Mouse (Mus musculus): Measurements from ENCODE around the gene Lima1. TPM values are rescaled to one million over a fixed set of nuclear protein-coding genes. Genes with fewer than 3 reads are reported as not detected.
"Not testable (repeated sequence)": the region's sequence is repeated elsewhere in the genome, so short reads cannot be mapped to it uniquely, and the experiment has no call there.

Lima1 gene
- polyA plus RNA-seq, 1 experiment from 2014 or later = 28.6 TPM

GRCm38 (mm10) chr15:99891355-99891754 lies 16.1 kb upstream of the Lima1 start:
- no peak overlapping the region for H3K4me3 ChIP-seq (ENCODE audit: low read depth, low read length)
- ATAC-seq (no peak), DNase-seq (ENCODE audit: low spot score) (no peak)
- no peak overlapping the region for H3K27ac ChIP-seq (ENCODE audit: low read length)
- no peaks in the 10 kb centered on the region for H3K4me1 ChIP-seq (ENCODE audit: insufficient read depth, low read depth, low read length)
- TF ChIP-seq EP300 (IDR thresholded peaks at IDR 0.05) (no peak), CTCF (IDR thresholded peaks at IDR 0.05) (no peak)
- no peaks in the 10 kb centered on the region for H3K27me3 ChIP-seq (replicated peaks; ENCODE audit: insufficient read depth, low read length)
- H3K36me3 ChIP-seq (ENCODE audit: insufficient read depth, low read length) = no peaks in the 10 kb centered on the region
- 76% methylated on average over 2 of the region's 3 CpGs for WGBS
- no peak overlapping the region for H3K9ac ChIP-seq (replicated peaks; ENCODE audit: low read depth)
- peak overlapping the region; percentile 46; the same call in 1 of the 2 replicates for H3K4me2 ChIP-seq (replicated peaks; ENCODE audit: low read depth, low read length)
- no peaks in the 10 kb centered on the region for H3K9me3 ChIP-seq (ENCODE audit: low read length)

- Histone ChIP-seq H3K36me3 (ENCODE audit: insufficient read depth, low read length) (no peaks in the 10 kb centered on the region), H3K9me3 (ENCODE audit: low read length) (no peaks in the 10 kb centered on the region), H3K4me3 (ENCODE audit: low read depth, low read length) (peak overlapping the region; percentile 4; the same call in 1 of the 2 replicates), H3K27me3 (replicated peaks; ENCODE audit: insufficient read depth, low read length) (no peaks in the 10 kb centered on the region), H3K4me2 (replicated peaks; ENCODE audit: low read depth, low read length) (peak overlapping the region; percentile 46), H3K27ac (ENCODE audit: low read length) (peak overlapping the region; percentile 68), H3K4me1 (ENCODE audit: insufficient read depth, low read depth, low read length) (no peaks in the 10 kb centered on the region), H3K9ac (replicated peaks; ENCODE audit: low read depth) (no peak overlapping the region)
- ATAC-seq = peak; percentile 96
- WGBS = 29% methylated on average over 19 of the region's 19 CpGs
- no peak for TF ChIP-seq CTCF (IDR thresholded peaks at IDR 0.05)
- no peak for TF ChIP-seq EP300 (IDR thresholded peaks at IDR 0.05)
- peak; percentile 89 for DNase-seq (ENCODE audit: low spot score)
Observed at GRCm38 (mm10) chr15:99890412-99891236, 15.4 kb upstream of the Lima1 start.

- H3K27ac ChIP-seq (ENCODE audit: low read length) = no peak overlapping the region
- WGBS = 20% methylated on average over 8 of the region's 8 CpGs
- no peak overlapping the region for H3K4me2 ChIP-seq (replicated peaks; ENCODE audit: low read depth, low read length)
Observed at GRCm38 (mm10) chr15:99889275-99889874, 14.1 kb upstream of the Lima1 start.

GRCm38 (mm10) chr15:99887130-99887529 lies 11.9 kb upstream of the Lima1 start:
- not testable (repeated sequence) for H3K9me3 ChIP-seq (ENCODE audit: low read length); H3K4me3 ChIP-seq (ENCODE audit: low read depth, low read length); H3K27me3 ChIP-seq (replicated peaks; ENCODE audit: insufficient read depth, low read length); ATAC-seq; H3K36me3 ChIP-seq (ENCODE audit: insufficient read depth, low read length); H3K27ac ChIP-seq (ENCODE audit: low read length); H3K9ac ChIP-seq (replicated peaks; ENCODE audit: low read depth); DNase-seq (ENCODE audit: low spot score); H3K4me1 ChIP-seq (ENCODE audit: insufficient read depth, low read depth, low read length); H3K4me2 ChIP-seq (replicated peaks; ENCODE audit: low read depth, low read length)
- 100% methylated on average over 2 of the region's 2 CpGs for WGBS

More at GRCm38 (mm10) chr15:99889275-99889874, 14.1 kb upstream of the Lima1 start:
- Histone ChIP-seq H3K27me3 (replicated peaks; ENCODE audit: insufficient read depth, low read length) (no peaks in the 10 kb centered on the region), H3K4me1 (ENCODE audit: insufficient read depth, low read depth, low read length) (no peaks in the 10 kb centered on the region), H3K36me3 (ENCODE audit: insufficient read depth, low read length) (no peaks in the 10 kb centered on the region), H3K9me3 (ENCODE audit: low read length) (no peaks in the 10 kb centered on the region), H3K4me3 (ENCODE audit: low read depth, low read length) (no peak overlapping the region), H3K9ac (replicated peaks; ENCODE audit: low read depth) (no peak overlapping the region)
- peak; percentile 44 for DNase-seq (ENCODE audit: low spot score)
- no peak for TF ChIP-seq CTCF (IDR thresholded peaks at IDR 0.05)
- peak; percentile 68 for TF ChIP-seq EP300 (IDR thresholded peaks at IDR 0.05)
- ATAC-seq = peak; percentile 11; the same call in 1 of the 2 replicates

- DNase-seq (ENCODE audit: low spot score) = no peak
- no peak for TF ChIP-seq CTCF (IDR thresholded peaks at IDR 0.05)
- TF ChIP-seq EP300 (IDR thresholded peaks at IDR 0.05) = no peak
- ATAC-seq = no peak
- Histone ChIP-seq H3K27me3 (replicated peaks; ENCODE audit: insufficient read depth, low read length) (no peaks in the 10 kb centered on the region), H3K4me1 (ENCODE audit: insufficient read depth, low read depth, low read length) (no peaks in the 10 kb centered on the region), H3K9ac (replicated peaks; ENCODE audit: low read depth) (no peak overlapping the region), H3K4me2 (replicated peaks; ENCODE audit: low read depth, low read length) (no peak overlapping the region), H3K36me3 (ENCODE audit: insufficient read depth, low read length) (no peaks in the 10 kb centered on the region), H3K9me3 (ENCODE audit: low read length) (no peaks in the 10 kb centered on the region), H3K4me3 (ENCODE audit: low read depth, low read length) (no peak overlapping the region), H3K27ac (ENCODE audit: low read length) (no peak overlapping the region)
- WGBS = 51% methylated on average over 12 of the region's 12 CpGs
Observed at GRCm38 (mm10) chr15:99884038-99884437, 8.8 kb upstream of the Lima1 start.

- H3K4me3 ChIP-seq (ENCODE audit: low read depth, low read length) = no peak overlapping the region
- TF ChIP-seq CTCF (IDR thresholded peaks at IDR 0.05) = no peak
- no peak for TF ChIP-seq EP300 (IDR thresholded peaks at IDR 0.05)
- H3K9ac ChIP-seq (replicated peaks; ENCODE audit: low read depth) = no peak overlapping the region
- WGBS = 53% methylated on average over 5 of the region's 5 CpGs
- ATAC-seq = no peak
- no peak overlapping the region for H3K27ac ChIP-seq (ENCODE audit: low read length)
- H3K36me3 ChIP-seq (ENCODE audit: insufficient read depth, low read length) = no peaks in the 10 kb centered on the region
- H3K4me1 ChIP-seq (ENCODE audit: insufficient read depth, low read depth, low read length) = peaks cover 4% of the 10 kb centered on the region; the same call in 1 of the 2 replicates
- no peaks in the 10 kb centered on the region for H3K27me3 ChIP-seq (replicated peaks; ENCODE audit: insufficient read depth, low read length)
- no peak for DNase-seq (ENCODE audit: low spot score)
- no peak overlapping the region for H3K4me2 ChIP-seq (replicated peaks; ENCODE audit: low read depth, low read length)
- no peaks in the 10 kb centered on the region for H3K9me3 ChIP-seq (ENCODE audit: low read length)
Observed at GRCm38 (mm10) chr15:99878541-99878940, 3.3 kb upstream of the Lima1 start.
